Mouse (Mus musculus) heart, embryonic 14.5 days (tissue): ENCODE measurements around the gene Mvb12b. TPM values are rescaled to one million over a fixed set of nuclear protein-coding genes. Genes with fewer than 3 reads are reported as not detected.

Experiments
- ATAC-seq: fragments of 200-750 bp; cut with Nextera tagmentation; 2 replicates; pipeline ENCODE4 v1.8.0; 2017; ENCODE audit warnings: low read depth, moderate TSS enrichment; ENCODE audit not compliant: insufficient number of reproducible peaks, insufficient read depth, low FRiP score
- H3K27ac ChIP-seq, 2 experiments: fragments of 200-500 bp in 1 of 2; fragments of 300-500 bp in 1 of 2; sonication (generic) in 1 of 2; replicated peaks in 1 of 2; 2 replicates each; pipeline ENCODE4 v1.5.1; 2012 to 2014; ENCODE audit warnings: low read depth in 2 of 2, low read length in 2 of 2, control low read depth in 1 of 2, mild to moderate bottlenecking in 1 of 2, mixed read lengths in 1 of 2; ENCODE audit not compliant: control insufficient read depth in 1 of 2, insufficient read depth in 1 of 2
- H3K27me3 ChIP-seq: fragments of 300-500 bp; sonication (generic); 2 replicates; pipeline ENCODE4 v1.6.1; 2014; ENCODE audit warnings: mild to moderate bottlenecking, low read length, control low read depth; ENCODE audit not compliant: control insufficient read depth, insufficient read depth
- H3K36me3 ChIP-seq: fragments of 300-500 bp; sonication (generic); 2 replicates; pipeline ENCODE4 v1.6.1; 2014; ENCODE audit warnings: mild to moderate bottlenecking, control low read depth, low read length, mixed read lengths; ENCODE audit not compliant: control insufficient read depth, insufficient read depth
- H3K4me1 ChIP-seq, 2 experiments: fragments of 200-500 bp in 1 of 2; fragments of 300-500 bp in 1 of 2; sonication (generic) in 1 of 2; 2 replicates each; pipeline ENCODE4 v1.6.1; 2012 to 2014; ENCODE audit warnings: low read length in 2 of 2, control low read depth in 1 of 2, mixed read lengths in 1 of 2; ENCODE audit not compliant: control insufficient read depth in 2 of 2, insufficient read depth in 2 of 2
- H3K4me2 ChIP-seq: fragments of 300-500 bp; sonication (generic); 2 replicates; pipeline ENCODE4 v1.6.1; 2014; ENCODE audit warnings: mild to moderate bottlenecking, low read length
- H3K4me3 ChIP-seq, 2 experiments: fragments of 200-500 bp in 1 of 2; fragments of 300-500 bp in 1 of 2; sonication (generic) in 1 of 2; 2 replicates each; pipeline ENCODE4 v1.5.1; 2012 to 2014; ENCODE audit warnings: low read length in 2 of 2, mild to moderate bottlenecking in 2 of 2, control low read depth in 1 of 2, low read depth in 1 of 2, moderate library complexity in 1 of 2; ENCODE audit not compliant: control insufficient read depth in 1 of 2, insufficient read depth in 1 of 2
- H3K9ac ChIP-seq: fragments of 300-500 bp; sonication (generic); 2 replicates; pipeline ENCODE4 v1.6.1; 2014; ENCODE audit warnings: mild to moderate bottlenecking, low read length
- H3K9me3 ChIP-seq: fragments of 300-500 bp; sonication (generic); 2 replicates; pipeline ENCODE4 v1.6.1; 2016; ENCODE audit warnings: low read length, control low read depth; ENCODE audit not compliant: control insufficient read depth
- WGBS: fragments of 180-500 bp; shearing (Covaris S2); extraction: QIAGEN DNeasy Blood & Tissue Kit; methylation state at CpG from one replicate; pipeline ENCODE4 v1.1.7; 2014; 5-methylcytosine and 5-hydroxymethylcytosine counted together
- polyA plus RNA-seq: library from polyadenylated mRNA; unstranded; fragments of >200 nt; fragmentation: Nextera tagmentation; extraction: Ambion mirVana; gene quantifications from 2 replicates; pipeline ENCODE4 v1.2.1, GENCODE M21; 2014

Mvb12b gene
- polyA plus RNA-seq, 1 experiment from 2014 or later = 10.4 TPM

DNA sequence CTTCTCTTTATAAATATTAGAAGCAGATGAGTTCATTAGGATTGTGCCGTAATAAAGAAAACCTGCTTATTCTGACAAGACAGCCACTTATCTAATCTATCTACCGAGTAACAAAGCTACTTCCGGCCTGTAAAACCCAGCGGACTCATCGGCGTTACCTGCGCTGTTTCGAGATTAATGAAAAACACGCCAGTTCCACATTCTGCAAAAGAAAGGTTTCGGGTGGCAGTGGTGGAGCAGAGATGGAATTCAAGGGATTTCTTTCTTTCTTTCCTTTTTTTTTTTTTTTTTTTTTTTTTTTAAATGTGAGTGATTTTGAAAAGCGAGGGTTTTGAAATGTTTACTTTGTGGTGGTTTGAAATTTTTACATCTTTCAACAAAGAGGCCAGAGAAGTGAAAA is 170.4 kb downstream of the Mvb12b start:
- H3K4me1 ChIP-seq = peaks cover 14 to 27% of the 10 kb centered on the region in 2 experiments; a peak in 3 of 4 replicates
- no peak overlapping the region for H3K27ac ChIP-seq
- no peak overlapping the region for H3K9ac ChIP-seq
- peaks cover 41% of the 10 kb centered on the region for H3K27me3 ChIP-seq
- H3K9me3 ChIP-seq = no peaks in the 10 kb centered on the region
- ATAC-seq = no peak
- no peak overlapping the region for H3K4me3 ChIP-seq
- no peaks in the 10 kb centered on the region for H3K36me3 ChIP-seq
- WGBS = 57% methylated on average over 11 of the region's 11 CpGs
- H3K4me2 ChIP-seq = no peak overlapping the region

DNA sequence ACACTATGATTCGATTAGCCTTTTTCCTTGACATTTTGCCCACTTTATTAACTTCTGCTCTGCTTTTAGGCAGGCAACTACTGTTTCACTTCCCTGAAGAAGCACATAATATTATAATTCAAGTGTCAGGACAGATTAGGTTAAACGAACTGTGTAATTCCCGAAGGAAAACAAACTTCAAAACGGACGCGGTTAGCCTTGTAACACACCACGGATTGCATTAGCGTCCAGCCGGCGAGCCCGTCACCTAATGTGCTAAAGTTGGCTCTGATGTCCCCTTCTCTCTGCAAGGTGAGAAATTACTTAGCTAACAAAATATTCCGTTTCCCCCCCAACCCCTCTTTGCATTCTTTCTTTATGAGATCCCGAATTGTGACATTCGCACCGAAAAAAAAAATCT is 170.9 kb downstream of the Mvb12b start:
- 64% methylated on average over 15 of the region's 15 CpGs for WGBS
- ATAC-seq = no peak

DNA sequence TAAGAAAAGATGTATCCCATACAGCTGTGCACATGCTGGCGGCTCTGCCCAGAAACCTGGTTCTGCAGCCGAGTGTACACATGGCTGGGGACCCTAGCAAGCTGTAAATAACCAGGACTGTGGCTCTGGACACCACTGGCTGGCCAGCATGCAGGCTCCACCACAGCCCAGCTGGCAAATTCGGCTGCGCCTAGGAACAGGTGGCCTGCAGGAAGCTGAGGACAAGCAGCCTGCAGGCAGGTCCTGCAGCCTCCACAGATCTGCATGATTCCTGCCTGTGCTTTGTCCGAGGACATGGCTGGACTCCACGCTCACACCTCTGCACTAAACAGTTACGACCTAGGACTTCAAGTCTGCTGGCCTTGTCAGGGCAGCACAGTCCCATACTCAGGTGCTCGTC is 172.8 kb downstream of the Mvb12b start:
- 61% methylated on average over 8 of the region's 8 CpGs for WGBS
- no peaks in the 10 kb centered on the region for H3K36me3 ChIP-seq
- no peak for ATAC-seq
- H3K4me2 ChIP-seq = no peak overlapping the region
- H3K4me3 ChIP-seq = no peak overlapping the region
- peaks cover 11 to 21% of the 10 kb centered on the region in 2 experiments; a peak in 2 of 4 replicates for H3K4me1 ChIP-seq
- H3K9me3 ChIP-seq = no peaks in the 10 kb centered on the region
- no peak overlapping the region for H3K9ac ChIP-seq
- no peak overlapping the region for H3K27ac ChIP-seq
- peaks cover 43% of the 10 kb centered on the region for H3K27me3 ChIP-seq

More for the DNA sequence above, 170.9 kb downstream of the Mvb12b start:
- Histone ChIP-seq H3K36me3 (no peaks in the 10 kb centered on the region), H3K4me2 (no peak overlapping the region), H3K9me3 (no peaks in the 10 kb centered on the region), H3K4me3 (no peak overlapping the region), H3K4me1 (peaks cover 14 to 27% of the 10 kb centered on the region in 2 experiments; a peak in 3 of 4 replicates), H3K9ac (no peak overlapping the region), H3K27ac (no peak overlapping the region), H3K27me3 (peaks cover 41% of the 10 kb centered on the region)

DNA sequence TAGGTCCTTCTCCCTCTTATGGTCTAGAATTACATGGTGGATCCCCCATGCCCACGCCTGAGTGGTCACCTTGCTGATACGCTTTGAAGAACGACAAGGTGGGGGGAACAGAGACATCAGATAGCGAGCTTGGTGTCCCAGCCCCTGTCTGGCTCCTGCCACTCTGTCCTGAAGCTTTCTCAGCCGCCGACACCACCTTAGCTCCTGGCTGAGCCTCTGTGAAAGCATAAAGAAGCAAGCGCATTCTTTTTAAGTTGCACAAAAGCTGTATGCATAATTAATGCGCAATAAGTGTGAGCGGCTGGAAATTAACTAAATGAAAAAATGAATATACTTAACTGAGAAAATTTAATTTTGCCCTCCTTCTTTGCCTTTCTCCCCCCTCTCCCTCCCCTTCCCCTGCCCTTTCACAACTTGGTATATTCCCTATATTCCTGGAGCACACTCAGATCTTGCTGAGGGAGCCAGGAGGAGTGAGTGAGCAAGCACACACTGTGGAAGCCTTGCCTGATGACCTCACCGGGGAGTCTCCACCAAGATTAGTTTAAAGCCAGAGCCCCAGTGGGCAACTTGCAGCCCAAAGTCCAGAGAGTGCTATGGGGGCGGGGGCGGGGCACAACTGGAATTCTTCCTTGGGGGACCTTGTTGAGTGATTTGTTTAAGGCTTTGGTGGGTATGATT is 174.0 kb downstream of the Mvb12b start:
- ATAC-seq = no peak
- H3K27me3 ChIP-seq = peaks cover 41% of the 10 kb centered on the region
- no peaks in the 10 kb centered on the region for H3K9me3 ChIP-seq
- no peak overlapping the region for H3K4me3 ChIP-seq
- no peaks in the 10 kb centered on the region for H3K36me3 ChIP-seq
- no peak overlapping the region for H3K27ac ChIP-seq
- peaks cover 5 to 17% of the 10 kb centered on the region in 2 experiments; a peak in 1 of 4 replicates for H3K4me1 ChIP-seq
- WGBS = 30% methylated on average over 12 of the region's 12 CpGs
- H3K9ac ChIP-seq = no peak overlapping the region
- no peak overlapping the region for H3K4me2 ChIP-seq

DNA sequence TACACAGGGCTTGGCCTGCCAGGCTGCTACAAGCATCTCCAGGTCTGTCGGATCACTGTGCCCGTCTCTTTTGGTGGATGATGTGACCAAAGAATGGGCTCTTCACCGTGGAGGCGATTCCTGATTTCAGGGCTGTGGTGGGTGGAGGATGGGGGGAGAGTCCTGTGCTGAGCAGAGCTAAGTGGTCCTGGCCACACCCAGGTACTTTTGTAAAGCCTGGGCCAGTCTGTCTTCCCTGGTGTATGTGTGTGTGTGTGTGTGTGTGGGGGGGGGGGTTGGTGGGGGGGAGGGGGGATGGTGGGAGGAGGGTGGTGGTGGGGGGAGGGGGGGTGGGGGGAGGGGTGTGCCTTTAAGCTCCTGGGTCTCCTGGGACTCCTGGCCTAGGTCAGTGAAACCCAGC is 174.9 kb downstream of the Mvb12b start:
- no peak overlapping the region for H3K27ac ChIP-seq
- peaks cover 38% of the 10 kb centered on the region for H3K27me3 ChIP-seq
- no peaks in the 10 kb centered on the region for H3K9me3 ChIP-seq
- H3K4me1 ChIP-seq = peaks cover 5 to 12% of the 10 kb centered on the region in 2 experiments; a peak in 1 of 4 replicates
- H3K4me3 ChIP-seq = no peak overlapping the region
- no peaks in the 10 kb centered on the region for H3K36me3 ChIP-seq
- WGBS = 28% methylated on average over 4 of the region's 4 CpGs
- ATAC-seq = no peak
- H3K4me2 ChIP-seq = no peak overlapping the region
- no peak overlapping the region for H3K9ac ChIP-seq

DNA sequence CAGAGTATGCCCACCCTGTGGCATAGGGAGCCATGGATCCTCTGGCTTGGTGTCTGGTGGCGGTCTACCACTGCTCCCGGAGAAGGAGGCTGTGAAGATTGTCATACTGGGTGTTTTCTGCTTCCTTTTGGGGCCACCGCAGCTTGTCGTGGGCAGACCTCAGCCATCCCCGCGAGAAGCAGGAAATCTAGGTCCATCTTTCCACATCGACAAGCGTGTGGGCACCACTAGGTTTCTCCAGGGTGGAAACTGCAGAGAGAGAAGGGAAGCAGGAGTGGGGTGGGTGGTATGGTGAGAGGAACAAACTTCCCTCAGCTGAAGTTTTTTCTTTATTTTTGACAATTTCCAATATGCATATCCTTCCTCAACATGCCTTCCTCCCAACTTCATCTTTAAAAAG is 178.9 kb downstream of the Mvb12b start:
- WGBS = 83% methylated on average over 8 of the region's 8 CpGs
- ATAC-seq = no peak
- Histone ChIP-seq H3K27ac (no peak overlapping the region), H3K4me1 (peaks cover 3 to 8% of the 10 kb centered on the region in 2 experiments; a peak in 1 of 4 replicates), H3K4me3 (no peak overlapping the region), H3K36me3 (no peaks in the 10 kb centered on the region), H3K9me3 (no peaks in the 10 kb centered on the region), H3K9ac (no peak overlapping the region), H3K27me3 (peaks cover 22% of the 10 kb centered on the region), H3K4me2 (no peak overlapping the region)

DNA sequence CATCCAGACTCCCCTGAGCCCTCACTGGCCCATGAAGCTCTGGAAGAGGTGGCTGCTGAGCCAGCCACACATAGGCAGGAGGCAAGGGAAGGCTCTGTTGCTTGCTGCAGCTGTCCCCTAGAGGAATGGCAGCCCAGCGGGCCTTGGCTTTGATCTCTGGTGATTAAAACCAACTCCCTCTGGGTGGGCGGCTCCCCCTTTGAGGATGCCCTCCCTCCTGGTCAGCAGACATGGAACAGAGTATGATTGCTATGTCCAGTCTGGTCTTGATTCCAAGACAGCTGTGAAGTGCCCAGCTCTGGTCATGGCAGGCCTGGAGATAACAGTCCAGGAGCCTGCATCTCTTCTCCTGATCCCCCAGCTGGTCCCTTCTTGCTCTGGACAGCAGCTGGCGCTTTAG is 179.7 kb downstream of the Mvb12b start:
- no peak for ATAC-seq
- no peaks in the 10 kb centered on the region for H3K36me3 ChIP-seq
- H3K4me2 ChIP-seq = no peak overlapping the region
- H3K27ac ChIP-seq = no peak overlapping the region
- no peak overlapping the region for H3K9ac ChIP-seq
- no peaks in the 10 kb centered on the region for H3K9me3 ChIP-seq
- H3K27me3 ChIP-seq = peaks cover 22% of the 10 kb centered on the region
- no peak overlapping the region for H3K4me3 ChIP-seq
- 20% methylated on average over 3 of the region's 3 CpGs for WGBS
- 0 out of 4 replicates have a peak, but pooled peaks cover 0 to under 1% of the 10 kb centered on the region in 2 experiments for H3K4me1 ChIP-seq

DNA sequence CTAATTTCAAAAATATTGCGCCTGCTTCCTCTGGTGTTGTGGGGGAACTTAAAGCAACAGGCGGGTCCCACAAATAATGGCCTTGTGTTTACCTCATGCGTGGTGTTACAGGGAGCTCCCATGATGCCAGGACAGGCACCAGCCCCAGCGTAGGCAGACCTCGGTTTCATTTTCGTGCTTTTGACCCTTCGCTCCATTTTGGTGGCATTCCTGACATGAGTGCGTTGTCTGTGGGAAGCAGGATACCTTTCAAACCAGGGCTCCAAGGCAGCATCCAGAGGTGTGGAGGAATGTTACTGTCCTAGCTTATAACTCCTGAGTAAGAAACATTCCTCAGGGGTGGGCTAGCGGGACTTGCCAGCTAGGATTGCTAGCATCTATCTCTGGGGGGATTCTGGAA is 181.3 kb downstream of the Mvb12b start:
- Histone ChIP-seq H3K4me3 (no peak overlapping the region), H3K9me3 (no peaks in the 10 kb centered on the region), H3K36me3 (no peaks in the 10 kb centered on the region), H3K9ac (no peak overlapping the region), H3K4me1 (peaks cover 0 to 5% of the 10 kb centered on the region in 2 experiments; a peak in 1 of 4 replicates), H3K27ac (no peak overlapping the region), H3K4me2 (no peak overlapping the region), H3K27me3 (peaks cover 20% of the 10 kb centered on the region)
- ATAC-seq = no peak
- 62% methylated on average over 9 of the region's 9 CpGs for WGBS
